Mouse (Mus musculus) lung, postnatal 0 days (tissue): ENCODE measurements at regions not wholly inside any gene's neighbourhood (a gene's known extent, or its start where the extent isn't known, plus 50 kb on each side); places are given as distances from the start of the nearest gene placed in this dataset.

Source experiments
- CTCF ChIP-seq: IDR thresholded peaks from 2 replicates; pipeline ENCODE4 v1.5.1; 2016; ENCODE audit warnings: antibody characterized with exemption, mild to moderate bottlenecking
- EP300 ChIP-seq: IDR thresholded peaks from 2 replicates; pipeline ENCODE4 v1.6.1; 2016; ENCODE audit warnings: antibody characterized with exemption, mild to moderate bottlenecking, control low read depth

DNA sequence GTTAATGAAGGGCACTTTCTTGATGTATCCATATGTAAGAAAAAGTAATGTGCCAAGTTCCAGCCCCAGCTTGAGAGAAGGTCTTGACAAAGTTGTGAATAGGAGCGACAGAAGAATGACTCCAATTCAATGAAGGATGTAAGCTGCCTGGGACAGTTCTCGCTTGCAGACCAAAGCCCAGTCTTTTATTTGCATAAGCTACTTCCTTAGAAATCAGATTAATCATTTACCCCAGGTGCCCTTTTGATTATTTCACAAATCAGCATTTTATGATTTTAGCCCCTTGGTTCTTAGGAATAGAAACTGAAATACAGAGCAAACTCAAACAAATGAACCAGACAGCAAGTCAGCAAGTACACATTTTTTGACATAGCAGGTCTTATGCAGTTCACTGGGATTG is 605.2 kb downstream of the Eepd1 start:
- no peak for TF ChIP-seq CTCF
- no peak for TF ChIP-seq EP300
